Mouse (Mus musculus) MEL (cell line): ENCODE results near the gene Derl2.

Experiments
- CTCF ChIP-seq, 3 experiments: IDR thresholded peaks in 2 of 3; conservative IDR thresholded peaks in 1 of 3; 2 replicates each; pipeline ENCODE4 v1.5.1; 2011 to 2012; ENCODE audit warnings: low read length in 3 of 3, low read depth in 2 of 3, mild to moderate bottlenecking in 2 of 3, improper control_type of control experiment in 1 of 3, inconsistent platforms in 1 of 3, mixed read lengths in 1 of 3, moderate library complexity in 1 of 3; ENCODE audit not compliant: control insufficient read depth in 1 of 3, insufficient read depth in 1 of 3, poor library complexity in 1 of 3, severe bottlenecking in 1 of 3
- EP300 ChIP-seq, 2 experiments: IDR thresholded peaks; 2 replicates each; pipeline ENCODE4 v1.6.1; 2011; ENCODE audit warnings: improper control_type of control experiment in 2 of 2, low read length in 2 of 2, low read depth in 1 of 2, mild to moderate bottlenecking in 1 of 2
- ETS1 ChIP-seq: IDR thresholded peaks from 2 replicates; pipeline ENCODE4 v1.6.1; 2012; ENCODE audit warnings: low read depth, mild to moderate bottlenecking, inconsistent platforms, low read length, improper control_type of control experiment, moderate library complexity
- GABPA ChIP-seq: IDR thresholded peaks from 2 replicates; pipeline ENCODE4 v1.6.1; 2012; ENCODE audit warnings: low read depth, mild to moderate bottlenecking, inconsistent platforms, low read length, improper control_type of control experiment, moderate library complexity
- GATA1 ChIP-seq: IDR thresholded peaks from 2 replicates; pipeline ENCODE4 v1.6.1; 2011; ENCODE audit warnings: low read depth, low read length, improper control_type of control experiment
- HCFC1 ChIP-seq: IDR thresholded peaks from 2 replicates; pipeline ENCODE4 v1.6.1; 2012; ENCODE audit warnings: low read depth, mild to moderate bottlenecking, inconsistent platforms, low read length, improper control_type of control experiment, moderate library complexity
- MAFK ChIP-seq: IDR thresholded peaks from 2 replicates; pipeline ENCODE4 v1.6.1; 2011; ENCODE audit warnings: low read depth, mild to moderate bottlenecking, low read length, improper control_type of control experiment, borderline replicate concordance
- MAX ChIP-seq: IDR thresholded peaks from 2 replicates; pipeline ENCODE4 v1.6.1; 2011; ENCODE audit warnings: low read length, improper control_type of control experiment
- MXI1 ChIP-seq: IDR thresholded peaks from 2 replicates; pipeline ENCODE4 v1.6.1; 2011; ENCODE audit warnings: mild to moderate bottlenecking, low read depth, low read length, improper control_type of control experiment
- NRF1 ChIP-seq: IDR thresholded peaks from 2 replicates; pipeline ENCODE4 v1.6.1; 2014; ENCODE audit warnings: low read depth, mild to moderate bottlenecking, inconsistent platforms, low read length, improper control_type of control experiment, moderate library complexity; ENCODE audit not compliant: poor library complexity, insufficient read depth, severe bottlenecking
- POLR2A ChIP-seq, 2 experiments: IDR thresholded peaks; 2 replicates each; pipeline ENCODE4 v1.6.1; 2011 to 2012; ENCODE audit warnings: low read length in 2 of 2, mild to moderate bottlenecking in 2 of 2, control low read depth in 1 of 2, improper control_type of control experiment in 1 of 2, low read depth in 1 of 2, moderate library complexity in 1 of 2; ENCODE audit not compliant: control insufficient read depth in 1 of 2, insufficient read depth in 1 of 2, poor library complexity in 1 of 2
- USF1 ChIP-seq: IDR thresholded peaks from 2 replicates; pipeline ENCODE4 v1.6.1; 2014; ENCODE audit warnings: low read depth, mild to moderate bottlenecking, inconsistent platforms, low read length, improper control_type of control experiment, moderate library complexity
- USF2 ChIP-seq, 2 experiments: IDR thresholded peaks; 2 replicates each; pipeline ENCODE4 v1.6.1; 2011 to 2012; ENCODE audit warnings: improper control_type of control experiment in 2 of 2, low read length in 2 of 2, borderline replicate concordance in 1 of 2, inconsistent platforms in 1 of 2, low read depth in 1 of 2, mild to moderate bottlenecking in 1 of 2; ENCODE audit not compliant: insufficient read depth in 1 of 2

GRCm38 (mm10) chr11:70982557-70983228, 36.9 kb downstream of the Derl2 start, which contains the start of gene C1qbp:
- TF ChIP-seq POLR2A (IDR thresholded peaks at IDR 0.05; ENCODE audit: control insufficient read depth in 1 of 2, insufficient read depth in 1 of 2, low read depth in 1 of 2, low read length in 2 of 2, poor library complexity in 1 of 2), result peak; percentile 87 to 92
- no peak for TF ChIP-seq MAFK
- TF ChIP-seq GABPA, result peak; percentile 87; the same call in 1 of the 2 replicates
- TF ChIP-seq USF2 (IDR thresholded peaks at IDR 0.05; ENCODE audit: borderline replicate concordance in 1 of 2, insufficient read depth in 1 of 2, low read depth in 1 of 2, low read length in 2 of 2), result no peak
- no peak for TF ChIP-seq EP300 (IDR thresholded peaks at IDR 0.05; ENCODE audit: low read depth in 1 of 2, low read length in 2 of 2)
- TF ChIP-seq GATA1, result no peak
- TF ChIP-seq CTCF (IDR thresholded peaks at IDR 0.05 in 2 of 3, conservative IDR thresholded peaks at IDR 0.05 in 1 of 3; ENCODE audit: control insufficient read depth in 1 of 3, insufficient read depth in 1 of 3, low read depth in 2 of 3, low read length in 3 of 3, poor library complexity in 1 of 3, severe bottlenecking in 1 of 3), result peak; percentile 87 to 100 (median 94)
- peak; percentile 100 for TF ChIP-seq MXI1
- TF ChIP-seq HCFC1, result peak; percentile 95
- TF ChIP-seq NRF1, result 0 out of 2 replicates have a peak, but pooled peaks have one; percentile 5
- TF ChIP-seq USF1, result peak; percentile 88
- peak; percentile 25; the same call in 1 of the 2 replicates for TF ChIP-seq ETS1
- TF ChIP-seq MAX, result peak; percentile 98
